Mouse (Mus musculus) cortical plate, adult 2 months (tissue): ENCODE measurements at regions not wholly inside any gene's neighbourhood (a gene's known extent, or its start where the extent isn't known, plus 50 kb on each side); places are given as distances from the start of the nearest gene placed in this dataset.

Source experiments
- CTCF ChIP-seq: fragments of 200-500 bp; IDR thresholded peaks from 2 replicates; pipeline ENCODE4 v1.5.1; 2011; ENCODE audit warnings: mild to moderate bottlenecking, control low read depth, low read length; ENCODE audit not compliant: insufficient read depth; ENCODE audit errors: extremely low read depth
- POLR2A ChIP-seq: fragments of 200-500 bp; IDR thresholded peaks from 2 replicates; pipeline ENCODE4 v1.6.1; 2011; ENCODE audit warnings: mild to moderate bottlenecking, low read length, control low read depth; ENCODE audit not compliant: insufficient read depth; ENCODE audit errors: extremely low read depth

DNA sequence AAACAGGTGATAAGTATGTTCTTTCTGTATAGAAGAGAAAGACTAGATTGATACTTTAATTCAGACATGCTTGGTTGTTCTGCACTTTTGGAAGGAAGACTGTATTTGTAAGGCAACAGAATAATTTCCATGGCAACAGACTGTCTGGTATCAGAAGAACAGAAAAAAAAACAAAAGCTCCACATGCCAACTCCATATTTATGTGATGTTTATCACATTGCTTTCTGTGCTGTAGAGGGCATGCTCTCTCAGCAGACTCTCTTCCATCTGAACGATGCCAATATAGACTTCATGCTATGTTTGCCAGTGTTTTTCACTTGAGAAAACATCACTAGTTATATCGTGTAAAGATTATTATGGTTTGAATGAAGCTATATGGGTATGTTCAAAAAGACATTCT is 1333.5 kb downstream of the Gsdmc2 start:
- TF ChIP-seq CTCF (no peak), POLR2A (no peak)
